Mouse (Mus musculus): ENCODE results near the gene Stoml1. TPM values are rescaled to one million over a fixed set of nuclear protein-coding genes. Genes with fewer than 3 reads are reported as not detected.

Stoml1 gene
- polyA plus RNA-seq, 1 experiment from 2014 or later, result 30.3 TPM

DNA sequence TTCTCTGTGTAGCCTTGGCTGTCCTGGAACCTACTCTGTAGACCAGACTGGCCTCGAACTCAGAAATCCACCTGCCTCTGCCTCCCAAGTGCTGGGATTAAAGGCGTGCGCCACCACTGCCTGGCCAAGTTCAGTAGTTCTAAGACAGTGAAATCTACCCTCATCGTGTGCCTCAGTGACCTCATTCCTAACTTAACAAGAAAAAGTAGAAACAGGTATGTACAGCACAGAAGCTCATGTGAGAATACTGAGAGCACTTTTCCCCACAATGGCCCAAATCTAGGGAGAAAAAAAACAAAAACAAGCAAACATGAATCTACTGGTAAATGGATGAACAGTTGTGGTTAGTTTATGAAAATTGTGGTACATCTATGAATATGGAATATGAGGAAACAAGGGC is 25.3 kb downstream of the Stoml1 start:
- WGBS, result 90% methylated on average over 4 of the region's 4 CpGs

DNA sequence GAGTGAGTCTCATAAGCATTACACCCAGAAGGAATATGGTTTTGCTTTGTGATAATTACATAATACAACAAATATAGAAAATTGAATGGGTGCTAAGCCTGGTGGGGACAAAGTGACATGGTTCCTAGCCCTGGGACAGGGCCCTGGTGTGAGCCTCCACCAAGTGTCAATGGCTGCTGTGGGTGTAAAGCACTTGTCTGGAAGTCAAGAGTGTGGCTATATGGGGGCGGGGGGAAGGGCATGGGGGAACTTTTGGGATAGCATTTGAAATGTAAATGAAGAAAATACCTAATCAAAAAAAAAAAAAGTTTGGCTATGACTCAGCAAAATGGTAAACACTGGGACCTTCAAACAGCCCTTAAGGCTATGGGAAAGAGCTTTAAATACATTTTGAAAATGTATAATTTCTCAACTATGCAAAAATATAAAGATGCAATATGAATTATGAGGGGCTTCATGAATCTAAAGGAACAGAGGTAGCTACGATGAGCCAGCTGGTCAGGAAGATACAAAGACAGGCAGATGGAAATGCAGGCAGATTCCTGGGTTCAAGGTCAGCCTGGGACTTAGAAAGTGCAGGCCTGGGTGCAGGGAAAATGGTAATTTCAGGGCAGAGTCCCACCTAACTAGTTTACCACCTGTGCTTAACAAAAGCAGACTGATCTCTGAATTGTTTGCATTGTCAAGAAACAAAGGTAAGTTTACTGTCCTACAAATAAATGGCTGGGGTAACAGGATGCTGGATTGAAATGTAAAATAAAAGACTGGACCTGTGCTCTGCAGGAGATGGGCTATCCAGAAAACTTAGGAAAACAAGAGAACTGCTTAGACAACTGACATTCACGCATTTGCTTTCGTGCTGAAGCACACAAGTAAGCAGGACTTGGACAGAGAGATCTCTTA is 26.1 kb downstream of the Stoml1 start:
- no peak for ATAC-seq (ENCODE audit: insufficient number of reproducible peaks, insufficient read depth, low FRiP score, low read depth)
- H3K4me1 ChIP-seq (ENCODE audit: control insufficient read depth, insufficient read depth, low read length), result peaks cover 15% of the 10 kb centered on the region
- no peak overlapping the region for H3K4me3 ChIP-seq (ENCODE audit: low read depth, low read length)
- H3K27ac ChIP-seq (ENCODE audit: low read length), result no peak overlapping the region
- no peak overlapping the region for H3K9ac ChIP-seq (replicated peaks; ENCODE audit: low read depth, low read length)
- H3K36me3 ChIP-seq (ENCODE audit: control insufficient read depth, insufficient read depth, low read length), result no peaks in the 10 kb centered on the region
- no peaks in the 10 kb centered on the region for H3K27me3 ChIP-seq (ENCODE audit: control insufficient read depth, insufficient read depth, low read length)
- H3K4me2 ChIP-seq (replicated peaks; ENCODE audit: low read depth, low read length), result no peak overlapping the region
- H3K9me3 ChIP-seq (ENCODE audit: control insufficient read depth, low read depth, low read length), result no peaks in the 10 kb centered on the region
- WGBS, result 58% methylated on average over 4 of the region's 4 CpGs

More for the DNA sequence above, 25.3 kb downstream of the Stoml1 start:
- no peak overlapping the region for H3K27ac ChIP-seq (ENCODE audit: low read length)
- no peak overlapping the region for H3K4me2 ChIP-seq (replicated peaks; ENCODE audit: low read depth, low read length)
- peaks cover 15% of the 10 kb centered on the region for H3K4me1 ChIP-seq (ENCODE audit: control insufficient read depth, insufficient read depth, low read length)
- no peak overlapping the region for H3K4me3 ChIP-seq (ENCODE audit: low read depth, low read length)
- no peak for ATAC-seq (ENCODE audit: insufficient number of reproducible peaks, insufficient read depth, low FRiP score, low read depth)
- no peaks in the 10 kb centered on the region for H3K36me3 ChIP-seq (ENCODE audit: control insufficient read depth, insufficient read depth, low read length)
- no peak overlapping the region for H3K9ac ChIP-seq (replicated peaks; ENCODE audit: low read depth, low read length)
- no peaks in the 10 kb centered on the region for H3K27me3 ChIP-seq (ENCODE audit: control insufficient read depth, insufficient read depth, low read length)
- H3K9me3 ChIP-seq (ENCODE audit: control insufficient read depth, low read depth, low read length), result no peaks in the 10 kb centered on the region

GRCm38 (mm10) chr9:58279780-58280179 is 26.8 kb downstream of the Stoml1 start:
- 56% methylated on average over 5 of the region's 5 CpGs for WGBS

GRCm38 (mm10) chr9:58280259-58281109 is 27.5 kb downstream of the Stoml1 start:
- Histone ChIP-seq H3K4me2 (replicated peaks; ENCODE audit: low read depth, low read length) (no peak overlapping the region), H3K9ac (replicated peaks; ENCODE audit: low read depth, low read length) (no peak overlapping the region), H3K4me3 (ENCODE audit: low read depth, low read length) (no peak overlapping the region), H3K27me3 (ENCODE audit: control insufficient read depth, insufficient read depth, low read length) (no peaks in the 10 kb centered on the region), H3K9me3 (ENCODE audit: control insufficient read depth, low read depth, low read length) (no peaks in the 10 kb centered on the region), H3K36me3 (ENCODE audit: control insufficient read depth, insufficient read depth, low read length) (no peaks in the 10 kb centered on the region), H3K4me1 (ENCODE audit: control insufficient read depth, insufficient read depth, low read length) (peaks cover 7% of the 10 kb centered on the region), H3K27ac (ENCODE audit: low read length) (no peak overlapping the region)
- WGBS, result 39% methylated on average over 9 of the region's 9 CpGs
- peak; percentile 74; the same call in 1 of the 2 replicates for ATAC-seq (ENCODE audit: insufficient number of reproducible peaks, insufficient read depth, low FRiP score, low read depth)

More at GRCm38 (mm10) chr9:58279780-58280179, 26.8 kb downstream of the Stoml1 start:
- no peaks in the 10 kb centered on the region for H3K36me3 ChIP-seq (ENCODE audit: control insufficient read depth, insufficient read depth, low read length)
- peaks cover 14% of the 10 kb centered on the region for H3K4me1 ChIP-seq (ENCODE audit: control insufficient read depth, insufficient read depth, low read length)
- no peak overlapping the region for H3K4me2 ChIP-seq (replicated peaks; ENCODE audit: low read depth, low read length)
- no peak overlapping the region for H3K4me3 ChIP-seq (ENCODE audit: low read depth, low read length)
- H3K9me3 ChIP-seq (ENCODE audit: control insufficient read depth, low read depth, low read length), result no peaks in the 10 kb centered on the region
- H3K27me3 ChIP-seq (ENCODE audit: control insufficient read depth, insufficient read depth, low read length), result no peaks in the 10 kb centered on the region
- H3K9ac ChIP-seq (replicated peaks; ENCODE audit: low read depth, low read length), result no peak overlapping the region
- ATAC-seq (ENCODE audit: insufficient number of reproducible peaks, insufficient read depth, low FRiP score, low read depth), result no peak
- H3K27ac ChIP-seq (ENCODE audit: low read length), result no peak overlapping the region

DNA sequence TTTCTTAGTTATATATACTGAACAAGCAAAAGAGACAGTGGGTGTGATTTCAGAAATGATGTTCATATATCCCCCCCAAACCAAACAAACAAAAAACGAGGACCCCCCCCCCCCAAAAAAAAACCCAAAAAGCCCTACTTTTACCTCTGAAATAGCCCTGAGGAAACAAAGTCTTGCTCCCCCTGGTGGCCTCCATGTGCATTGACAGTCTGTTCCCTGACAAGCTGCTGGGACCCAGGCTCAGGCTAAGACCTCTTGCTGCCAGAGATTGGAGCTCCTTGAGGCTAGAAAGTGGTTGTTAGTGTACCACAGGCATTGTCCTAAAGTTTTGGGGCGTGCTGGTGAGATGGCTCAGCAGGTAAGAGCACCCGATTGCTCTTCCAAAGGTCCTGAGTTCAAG is 28.6 kb downstream of the Stoml1 start:
- H3K27me3 ChIP-seq (ENCODE audit: control insufficient read depth, insufficient read depth, low read length), result no peaks in the 10 kb centered on the region
- WGBS, result 62% methylated on average over 3 of the region's 3 CpGs
- no peak for ATAC-seq (ENCODE audit: insufficient number of reproducible peaks, insufficient read depth, low FRiP score, low read depth)
- H3K4me2 ChIP-seq (replicated peaks; ENCODE audit: low read depth, low read length), result no peak overlapping the region
- H3K27ac ChIP-seq (ENCODE audit: low read length), result no peak overlapping the region
- no peaks in the 10 kb centered on the region for H3K36me3 ChIP-seq (ENCODE audit: control insufficient read depth, insufficient read depth, low read length)
- H3K9ac ChIP-seq (replicated peaks; ENCODE audit: low read depth, low read length), result no peak overlapping the region
- no peaks in the 10 kb centered on the region for H3K9me3 ChIP-seq (ENCODE audit: control insufficient read depth, low read depth, low read length)
- 0 out of 2 replicates have a peak, but pooled peaks cover 3% of the 10 kb centered on the region for H3K4me1 ChIP-seq (ENCODE audit: control insufficient read depth, insufficient read depth, low read length)
- H3K4me3 ChIP-seq (ENCODE audit: low read depth, low read length), result no peak overlapping the region

DNA sequence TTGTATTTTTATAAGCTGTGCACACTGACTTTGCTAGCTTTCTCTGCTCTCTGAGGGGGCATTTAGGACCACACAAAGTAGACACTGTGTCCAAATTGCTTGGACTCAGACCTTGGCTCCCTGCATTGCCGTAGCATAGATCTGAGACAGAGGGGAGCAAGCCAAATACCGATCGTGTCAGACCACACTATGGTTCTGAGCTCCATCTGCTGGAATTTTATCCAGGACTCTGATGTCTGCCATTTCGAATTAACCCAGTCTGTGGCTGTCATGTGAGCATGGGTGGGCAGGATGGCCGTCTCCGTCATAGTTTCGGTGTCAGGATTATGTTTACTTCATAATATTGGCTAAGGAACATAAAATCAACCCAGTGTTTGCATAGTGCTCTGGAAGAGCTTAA is 30.5 kb downstream of the Stoml1 start:
- WGBS, result 53% methylated on average over 7 of the region's 7 CpGs
- no peaks in the 10 kb centered on the region for H3K9me3 ChIP-seq (ENCODE audit: control insufficient read depth, low read depth, low read length)
- 0 out of 2 replicates have a peak, but pooled peaks cover 3% of the 10 kb centered on the region for H3K4me1 ChIP-seq (ENCODE audit: control insufficient read depth, insufficient read depth, low read length)
- H3K36me3 ChIP-seq (ENCODE audit: control insufficient read depth, insufficient read depth, low read length), result peaks cover 3% of the 10 kb centered on the region
- no peaks in the 10 kb centered on the region for H3K27me3 ChIP-seq (ENCODE audit: control insufficient read depth, insufficient read depth, low read length)
- H3K27ac ChIP-seq (ENCODE audit: low read length), result no peak overlapping the region
- no peak overlapping the region for H3K4me3 ChIP-seq (ENCODE audit: low read depth, low read length)
- H3K4me2 ChIP-seq (replicated peaks; ENCODE audit: low read depth, low read length), result no peak overlapping the region
- no peak for ATAC-seq (ENCODE audit: insufficient number of reproducible peaks, insufficient read depth, low FRiP score, low read depth)
- H3K9ac ChIP-seq (replicated peaks; ENCODE audit: low read depth, low read length), result no peak overlapping the region

- Histone ChIP-seq H3K4me1 (ENCODE audit: control insufficient read depth, insufficient read depth, low read length) (no peaks in the 10 kb centered on the region), H3K36me3 (ENCODE audit: control insufficient read depth, insufficient read depth, low read length) (peaks cover 3% of the 10 kb centered on the region), H3K27me3 (ENCODE audit: control insufficient read depth, insufficient read depth, low read length) (no peaks in the 10 kb centered on the region), H3K4me3 (ENCODE audit: low read depth, low read length) (no peak overlapping the region), H3K4me2 (replicated peaks; ENCODE audit: low read depth, low read length) (no peak overlapping the region), H3K9ac (replicated peaks; ENCODE audit: low read depth, low read length) (no peak overlapping the region), H3K9me3 (ENCODE audit: control insufficient read depth, low read depth, low read length) (no peaks in the 10 kb centered on the region), H3K27ac (ENCODE audit: low read length) (no peak overlapping the region)
- no peak for ATAC-seq (ENCODE audit: insufficient number of reproducible peaks, insufficient read depth, low FRiP score, low read depth)
- 78% methylated on average over 1 of the region's 1 CpGs for WGBS
Observed at GRCm38 (mm10) chr9:58289090-58289489, 36.1 kb downstream of the Stoml1 start.

DNA sequence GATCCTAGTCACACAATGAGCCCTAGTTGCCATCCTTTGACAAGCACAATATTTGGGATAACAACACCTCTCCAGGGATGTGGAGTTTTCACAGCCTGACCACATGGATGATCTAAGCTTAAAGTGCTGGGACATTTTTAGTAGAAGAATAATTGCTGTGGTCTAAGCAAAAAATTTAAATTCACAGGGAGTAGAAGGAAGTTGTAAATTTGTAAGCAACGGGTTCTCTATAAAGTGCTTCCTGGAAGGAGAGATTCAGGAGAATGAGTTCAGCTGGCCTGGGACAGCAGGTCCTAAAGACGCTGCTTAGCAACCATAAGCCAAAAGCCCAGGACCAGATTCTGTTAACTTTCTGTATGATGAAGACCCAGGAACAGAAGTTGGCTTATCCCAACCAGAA is 36.9 kb downstream of the Stoml1 start:
- Histone ChIP-seq H3K9me3 (ENCODE audit: control insufficient read depth, low read depth, low read length) (no peaks in the 10 kb centered on the region), H3K4me1 (ENCODE audit: control insufficient read depth, insufficient read depth, low read length) (no peaks in the 10 kb centered on the region), H3K36me3 (ENCODE audit: control insufficient read depth, insufficient read depth, low read length) (peaks cover 3% of the 10 kb centered on the region), H3K27ac (ENCODE audit: low read length) (no peak overlapping the region), H3K9ac (replicated peaks; ENCODE audit: low read depth, low read length) (no peak overlapping the region), H3K4me3 (ENCODE audit: low read depth, low read length) (no peak overlapping the region), H3K4me2 (replicated peaks; ENCODE audit: low read depth, low read length) (no peak overlapping the region), H3K27me3 (ENCODE audit: control insufficient read depth, insufficient read depth, low read length) (no peaks in the 10 kb centered on the region)
- 76% methylated on average over 2 of the region's 2 CpGs for WGBS
- ATAC-seq (ENCODE audit: insufficient number of reproducible peaks, insufficient read depth, low FRiP score, low read depth), result no peak

All from stomach, embryonic 14.5 days (tissue).